Mouse (Mus musculus) adrenal gland, adult 8-10 months (tissue): ENCODE measurements at regions not wholly inside any gene's neighbourhood (a gene's known extent, or its start where the extent isn't known, plus 50 kb on each side); places are given as distances from the start of the nearest gene placed in this dataset.

Experiments
- DNase-seq: peaks from one replicate; pipeline ENCODE4 v3.0.0; 2022

DNA sequence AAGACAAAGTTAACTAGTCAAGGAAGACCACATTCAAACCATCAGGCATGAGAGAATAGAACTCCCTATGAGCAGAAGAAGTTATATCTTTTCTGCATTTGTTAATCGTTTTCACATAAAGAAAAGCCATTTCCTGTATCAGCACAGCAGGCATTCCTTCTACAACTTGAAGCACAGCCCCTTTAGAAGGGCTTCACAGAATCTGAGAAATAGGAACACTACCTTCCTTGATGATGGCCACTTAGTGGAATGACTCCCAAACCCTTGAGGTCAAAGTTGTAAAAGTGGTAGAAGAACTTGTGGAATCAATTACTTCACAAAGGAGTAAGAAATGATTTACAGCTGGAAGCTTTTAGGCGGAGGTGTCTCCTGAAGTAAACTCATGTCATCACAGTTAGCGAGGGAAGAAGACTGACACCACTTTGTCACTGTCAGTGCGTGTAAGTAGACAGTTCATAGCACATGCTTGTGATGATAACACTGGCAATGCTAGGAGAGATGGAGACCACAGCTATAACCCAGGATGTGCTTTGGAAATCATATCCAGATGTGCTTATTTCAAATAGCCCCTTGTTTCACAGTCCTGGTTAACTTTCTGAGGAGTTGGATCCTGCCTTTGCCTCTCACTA lies 580.3 kb downstream of the Kctd12 start:
- DNase-seq = no peak

DNA sequence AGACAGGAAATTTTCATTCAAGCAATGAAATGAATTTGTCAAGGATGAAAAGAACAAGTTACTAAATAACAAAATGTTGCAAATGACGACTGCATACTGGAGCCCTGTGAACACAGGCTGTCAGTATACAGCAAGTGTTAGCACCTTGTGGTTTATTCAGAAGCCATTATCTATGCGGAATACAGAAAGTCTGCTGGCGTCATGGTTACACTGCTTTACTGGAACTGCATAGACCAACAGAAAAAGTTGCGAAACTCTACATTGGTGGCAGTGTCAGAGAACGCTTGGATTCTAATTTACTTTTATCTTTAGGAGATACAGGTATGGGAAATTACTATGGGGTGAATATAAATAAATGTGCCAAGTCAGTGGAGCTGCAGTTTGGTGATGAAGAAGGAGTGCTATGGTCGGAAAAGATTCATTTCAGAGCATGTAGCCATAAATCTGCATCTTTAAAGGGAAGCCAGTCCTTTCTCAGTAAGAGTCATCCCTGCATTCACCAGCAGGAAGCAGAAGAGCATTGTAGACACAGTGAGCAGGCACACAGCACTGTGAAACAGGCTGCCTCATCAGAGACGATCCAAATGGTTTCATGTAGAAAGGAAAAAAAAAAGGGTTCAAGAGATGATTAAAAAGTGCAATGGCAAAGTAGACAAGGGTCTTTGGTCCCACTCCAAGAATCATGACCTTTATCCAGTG lies 586.3 kb downstream of the Kctd12 start:
- DNase-seq = no peak

DNA sequence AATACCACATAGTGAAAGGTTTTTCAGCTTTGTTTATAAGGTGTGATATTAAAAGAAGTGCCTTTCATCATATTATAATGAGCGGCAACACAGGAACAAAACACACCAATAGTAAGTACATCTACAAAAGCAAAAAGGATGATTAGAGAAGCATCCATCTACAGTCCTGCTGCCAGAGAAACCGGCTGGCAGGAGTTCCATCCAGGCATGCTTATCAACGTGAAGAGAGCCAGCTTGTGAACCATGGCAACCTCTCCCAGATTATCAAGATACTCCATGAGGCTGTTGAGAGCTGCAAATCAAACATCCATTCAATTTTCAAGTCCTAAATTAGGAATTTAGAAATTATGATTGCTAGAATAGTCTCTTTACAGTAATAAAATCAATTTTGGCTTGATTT lies 590.1 kb downstream of the Kctd12 start:
- no peak for DNase-seq

DNA sequence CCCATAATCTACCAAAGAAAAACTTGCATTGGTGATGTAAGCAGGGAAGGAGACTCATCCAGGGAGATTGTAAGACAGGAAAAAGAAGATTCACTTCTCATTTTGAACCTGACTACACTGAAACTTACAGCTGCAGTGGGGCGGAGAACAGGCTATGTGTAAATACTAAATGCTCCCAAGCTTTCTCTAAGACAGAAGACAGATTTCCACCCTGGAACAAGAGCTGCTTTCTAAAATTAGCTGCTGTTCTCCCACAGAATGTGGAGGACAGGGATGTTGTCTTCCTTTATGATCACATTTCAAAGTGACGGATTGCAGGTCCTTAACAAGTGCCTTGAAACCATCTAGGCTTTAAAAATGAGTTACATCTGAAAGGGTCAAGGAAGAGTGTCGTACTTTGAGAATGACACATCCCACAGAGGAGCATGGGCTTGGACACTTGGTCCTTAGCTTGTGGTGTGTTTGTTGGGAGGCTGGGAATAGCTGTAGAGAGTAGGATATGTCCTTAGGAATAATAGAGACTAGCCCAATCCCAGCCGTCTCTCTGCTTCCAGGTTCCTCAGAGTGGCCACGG lies 609.4 kb downstream of the Kctd12 start:
- no peak for DNase-seq

DNA sequence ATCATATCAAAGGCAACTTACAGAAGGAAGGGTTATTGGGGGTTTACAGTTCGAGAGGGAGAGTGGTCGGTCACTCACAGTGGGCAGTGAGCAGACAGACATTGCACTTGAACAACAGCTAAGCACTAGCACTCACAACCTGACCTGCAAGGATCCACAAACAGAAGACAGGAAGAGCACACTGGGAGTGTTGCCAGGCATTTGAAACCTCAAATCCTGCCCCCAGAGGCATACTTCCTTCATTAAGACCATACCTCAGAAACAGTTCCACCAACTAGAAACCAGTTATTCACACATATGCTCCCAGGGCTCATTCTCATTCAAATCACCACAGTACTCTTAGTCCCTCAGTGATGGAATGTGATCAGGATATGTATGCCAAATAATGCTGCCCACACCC lies 620.8 kb downstream of the Kctd12 start:
- DNase-seq = no peak

DNA sequence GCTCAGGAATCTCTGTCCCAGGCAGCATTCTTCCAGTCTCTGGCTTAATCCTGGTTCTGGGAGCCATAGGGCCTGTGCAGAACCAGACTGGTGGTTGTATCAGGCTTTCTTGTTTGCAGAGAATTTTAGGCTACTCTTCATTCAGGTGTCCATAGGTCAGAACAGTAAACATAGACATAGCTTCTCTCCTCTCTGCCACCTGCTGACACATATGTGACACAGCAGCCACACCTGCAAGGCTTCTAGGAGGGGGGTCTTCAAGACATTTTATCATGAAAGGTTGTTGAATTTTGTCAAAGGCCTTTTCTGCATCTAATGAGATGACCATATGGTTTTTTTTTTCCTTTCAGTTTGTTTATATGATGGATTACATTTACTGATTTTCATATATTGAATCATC lies 599.7 kb downstream of the Lmo7 start:
- DNase-seq = no peak

DNA sequence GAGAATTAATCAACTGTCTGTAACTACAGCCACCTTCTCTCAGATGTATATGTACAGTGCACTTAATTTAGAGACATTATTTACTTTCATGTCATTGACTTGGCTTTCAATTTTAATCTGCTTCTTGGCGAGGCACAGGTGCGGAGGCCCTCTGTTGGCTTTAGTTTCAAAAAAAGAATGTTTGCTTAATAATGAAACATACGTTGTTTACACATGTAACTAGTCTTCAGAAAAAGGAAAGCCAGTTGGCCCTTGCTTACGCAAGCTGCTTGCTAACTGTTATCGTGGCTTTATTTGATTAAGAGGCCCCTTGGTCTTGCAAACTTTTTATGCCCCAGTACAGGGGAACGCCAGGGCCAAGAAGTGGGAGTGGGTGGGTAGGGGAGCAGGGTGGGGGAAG lies 576.6 kb downstream of the Lmo7 start:
- DNase-seq = no peak

DNA sequence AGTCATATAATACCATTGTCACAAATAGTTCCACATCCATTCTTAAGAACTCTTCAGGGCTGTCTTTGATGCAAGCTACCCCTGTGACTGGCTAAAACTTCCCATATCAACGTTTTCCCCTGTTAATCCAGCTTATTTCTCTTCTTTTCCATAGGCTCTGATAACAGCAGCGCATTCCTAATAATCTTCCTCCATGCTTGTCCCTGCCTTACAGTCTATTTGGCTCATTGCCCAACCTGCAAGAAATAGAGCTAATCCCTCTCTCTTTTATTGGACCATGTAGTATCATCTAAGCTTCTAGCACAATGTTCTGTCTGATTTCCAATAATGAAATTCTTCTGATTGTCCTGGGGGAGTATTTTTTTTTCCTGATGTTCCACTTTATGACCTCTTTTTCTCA lies 573.1 kb downstream of the Lmo7 start:
- no peak for DNase-seq

DNA sequence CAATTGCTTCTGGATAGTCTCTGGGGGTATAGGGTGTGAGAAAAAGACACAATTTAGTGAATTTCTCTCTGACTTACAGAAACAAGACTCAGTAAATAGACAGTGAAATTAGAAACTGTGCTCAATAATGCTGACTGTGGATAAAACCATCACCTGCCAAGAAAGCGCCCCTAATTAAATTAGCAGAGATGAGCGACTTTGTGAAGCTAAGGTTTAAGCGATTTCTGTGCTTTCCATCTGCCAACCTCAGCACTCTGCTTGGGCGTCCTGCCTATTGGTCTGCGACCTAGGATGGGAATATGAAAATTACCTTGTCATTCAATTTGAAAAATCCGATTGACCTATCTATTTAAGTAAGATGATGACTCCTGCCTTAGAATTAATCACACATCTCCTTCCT lies 570.5 kb downstream of the Lmo7 start:
- DNase-seq = no peak

DNA sequence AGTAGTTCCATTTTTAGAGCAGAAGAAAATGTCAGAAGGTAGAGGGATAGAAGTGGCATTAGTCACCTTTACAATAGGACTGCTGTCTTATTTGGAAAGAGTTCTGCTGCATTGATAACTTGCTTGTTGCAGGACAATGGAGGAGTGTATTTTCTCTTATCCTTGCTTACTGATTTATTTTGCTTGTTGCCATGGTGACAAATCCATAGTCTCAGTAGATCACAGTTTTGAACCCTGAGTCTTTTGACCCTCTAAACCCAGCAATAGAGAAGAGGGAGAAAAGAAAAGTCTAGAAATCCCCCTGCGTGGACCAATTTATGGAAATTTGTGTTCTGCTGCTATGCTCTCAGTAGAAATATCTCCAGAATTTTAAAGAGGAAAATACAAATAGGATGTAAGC lies 561.6 kb downstream of the Lmo7 start:
- no peak for DNase-seq

DNA sequence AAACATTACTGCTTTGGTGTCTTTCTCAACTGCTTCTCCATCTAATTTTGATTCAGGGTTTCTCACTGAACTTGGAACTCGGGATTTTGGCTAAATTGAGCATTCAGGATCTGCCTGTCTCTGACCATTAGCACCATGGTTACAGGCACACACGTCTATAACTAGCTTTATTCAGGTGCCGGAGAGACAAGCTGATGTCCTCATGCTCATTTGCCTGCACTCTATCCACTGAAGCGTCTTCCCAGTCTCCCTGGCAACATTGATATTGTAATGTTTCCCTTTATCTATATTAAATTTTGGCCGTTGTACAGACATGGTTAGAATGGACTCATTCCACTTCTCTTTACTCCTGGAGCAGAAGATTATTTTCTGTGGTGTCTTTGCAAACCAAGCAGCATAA lies 520.3 kb downstream of the Lmo7 start:
- DNase-seq = no peak

DNA sequence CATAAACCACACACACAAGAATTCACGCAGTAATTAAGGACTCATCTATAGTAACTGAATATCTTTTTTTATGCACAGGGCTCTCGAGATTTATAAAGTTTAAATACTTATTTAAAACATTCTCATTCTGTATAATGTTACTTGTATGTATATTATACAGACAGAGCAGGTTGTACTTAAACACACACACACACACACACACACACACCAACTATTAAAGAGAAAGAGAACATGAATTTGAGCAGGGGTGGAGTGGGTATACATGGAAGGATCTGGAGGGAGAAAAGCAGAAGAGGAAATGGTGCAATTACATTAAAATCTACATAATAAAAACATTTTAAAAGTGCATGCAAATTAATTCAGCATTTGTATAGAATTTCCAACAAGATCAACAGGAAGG lies 518.8 kb downstream of the Lmo7 start:
- DNase-seq = no peak

DNA sequence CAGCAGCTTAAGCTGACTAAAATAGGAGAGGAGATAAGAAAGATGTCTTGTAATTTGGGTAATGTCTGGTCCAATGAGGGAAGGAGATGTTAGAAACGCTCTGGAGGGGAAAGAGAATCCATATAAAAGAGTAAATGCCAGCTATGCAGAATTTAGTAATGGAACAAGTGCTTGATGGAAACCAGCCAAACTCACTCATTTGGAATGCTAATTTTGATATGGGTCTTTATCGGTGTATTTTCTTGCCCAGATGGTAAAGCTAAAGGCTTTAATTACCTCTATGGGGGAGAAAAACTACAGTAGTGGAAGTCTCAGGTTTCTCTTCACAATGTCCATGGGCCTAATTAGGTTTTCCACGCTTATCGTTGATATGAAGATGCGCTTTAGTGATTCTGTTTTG lies 518.3 kb downstream of the Lmo7 start:
- no peak for DNase-seq

DNA sequence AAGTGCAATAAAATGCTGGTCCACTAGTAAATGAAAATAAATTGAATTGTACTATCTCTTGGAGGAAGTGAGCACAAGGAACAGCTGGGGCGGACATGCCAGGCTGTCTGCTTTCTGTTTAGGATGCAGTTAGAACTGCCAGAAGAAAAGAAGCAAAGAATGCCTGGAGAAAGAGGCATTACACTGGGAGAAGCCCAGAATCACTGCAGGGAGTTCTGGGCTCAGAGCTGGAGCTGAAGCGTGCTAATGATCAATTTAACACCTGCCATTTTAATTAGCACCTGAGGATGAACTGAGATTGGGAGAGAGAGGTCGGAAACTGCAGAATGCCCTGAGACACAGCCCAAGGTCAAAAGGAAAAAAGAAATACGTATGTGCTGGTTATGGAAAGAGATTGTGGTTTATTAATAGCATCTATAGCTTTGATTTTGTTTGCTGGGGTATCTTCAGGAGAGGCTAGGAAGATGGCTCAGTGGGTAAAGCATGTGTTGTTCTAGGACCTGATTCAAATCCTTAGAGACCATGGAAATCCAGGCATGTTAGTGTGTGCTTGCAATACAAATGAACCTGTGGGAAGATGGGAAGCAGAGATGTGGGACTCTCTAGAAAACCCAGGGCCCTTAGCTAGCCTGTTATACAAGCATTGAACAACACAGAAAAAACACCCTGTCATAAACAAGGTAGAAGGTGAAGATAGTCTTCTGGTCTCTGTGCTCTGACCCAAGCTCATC lies 514.2 kb downstream of the Lmo7 start:
- DNase-seq = no peak

DNA sequence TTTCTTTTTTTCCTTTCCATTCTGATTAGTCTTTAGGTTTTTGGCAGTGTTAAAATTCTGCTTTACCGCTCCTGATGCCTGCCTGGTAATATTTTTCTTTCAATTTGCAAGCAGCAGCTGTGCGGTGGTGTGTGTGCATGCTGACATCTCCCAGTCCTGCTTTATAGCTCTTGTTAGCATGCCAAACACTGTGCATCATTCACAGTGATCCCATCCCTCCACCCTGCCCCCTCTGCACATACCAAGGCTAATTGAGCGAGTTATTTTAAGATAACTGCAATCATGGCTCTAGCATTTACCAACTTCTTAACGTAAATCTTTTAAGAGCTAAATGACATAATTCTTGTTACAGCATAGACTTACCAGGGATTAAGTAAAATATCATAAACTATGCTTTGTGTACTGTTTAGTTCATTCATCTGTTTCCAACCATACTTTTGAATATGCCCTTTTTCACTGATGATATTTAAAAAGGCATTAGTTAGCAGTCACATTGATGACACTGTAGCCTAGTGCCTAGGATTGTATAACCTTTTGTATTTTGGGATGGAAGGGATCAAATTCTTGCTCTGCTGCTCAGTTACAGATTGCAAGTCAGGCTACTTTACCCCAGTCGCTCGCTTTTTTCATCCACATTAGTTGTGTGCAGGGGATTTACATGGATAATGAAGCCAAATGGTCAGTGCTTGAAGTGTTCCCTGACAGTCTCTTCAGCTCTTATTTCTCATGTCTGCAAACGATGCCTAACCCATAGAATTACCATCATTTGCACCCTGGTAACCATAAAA lies 487.0 kb downstream of the Lmo7 start:
- DNase-seq = no peak

DNA sequence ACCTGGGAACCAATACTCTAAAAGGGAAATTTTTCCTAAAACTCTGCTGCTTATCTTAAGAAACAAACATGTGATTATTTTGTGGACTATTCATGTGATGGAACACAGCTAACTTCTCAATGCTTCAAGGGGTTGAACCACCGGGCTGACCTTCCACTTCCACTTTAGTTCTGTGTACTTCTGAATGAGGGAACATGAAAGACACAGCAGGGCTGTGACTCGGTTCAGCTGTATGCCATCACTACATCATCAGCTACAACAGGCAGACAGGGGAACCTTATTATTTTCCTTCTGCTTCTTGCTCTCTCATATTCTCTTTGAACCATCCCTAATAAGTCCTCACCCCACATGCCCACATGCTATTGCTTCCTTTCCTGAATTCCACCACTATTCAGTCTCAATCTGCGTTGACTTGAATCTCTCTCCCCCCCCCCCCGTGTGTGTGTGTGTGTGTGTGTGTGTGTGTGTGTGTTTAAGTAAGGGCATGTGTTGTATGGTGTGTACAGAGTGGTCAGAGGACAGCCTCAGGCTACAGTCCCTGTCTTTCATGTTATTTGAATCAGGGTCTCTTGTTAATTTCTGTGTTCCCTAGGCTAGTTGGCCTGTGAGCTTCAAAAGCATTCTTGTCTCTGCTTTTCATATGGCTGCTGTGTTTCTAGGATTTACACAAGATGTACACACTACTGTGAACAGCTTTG lies 485.7 kb downstream of the Lmo7 start:
- no peak for DNase-seq

DNA sequence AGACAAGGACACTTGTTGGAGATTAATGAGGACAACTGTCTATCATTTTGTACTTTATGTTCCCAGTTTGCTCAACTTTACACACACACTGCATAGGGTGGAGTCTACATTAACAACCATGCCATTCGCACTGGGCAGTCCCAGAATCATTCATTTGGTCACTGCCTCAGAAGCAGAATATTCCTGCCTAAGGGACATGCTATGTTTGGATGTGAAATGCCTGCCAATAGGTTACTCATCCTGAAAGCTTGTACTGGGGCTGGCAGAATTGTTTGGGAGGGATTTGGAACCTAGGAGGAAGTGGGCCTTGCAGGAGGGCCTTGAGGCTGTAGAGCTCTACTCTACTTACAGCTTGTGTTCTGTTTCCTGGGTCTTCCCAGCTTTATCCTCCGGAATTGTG lies 482.3 kb downstream of the Lmo7 start:
- DNase-seq = no peak

DNA sequence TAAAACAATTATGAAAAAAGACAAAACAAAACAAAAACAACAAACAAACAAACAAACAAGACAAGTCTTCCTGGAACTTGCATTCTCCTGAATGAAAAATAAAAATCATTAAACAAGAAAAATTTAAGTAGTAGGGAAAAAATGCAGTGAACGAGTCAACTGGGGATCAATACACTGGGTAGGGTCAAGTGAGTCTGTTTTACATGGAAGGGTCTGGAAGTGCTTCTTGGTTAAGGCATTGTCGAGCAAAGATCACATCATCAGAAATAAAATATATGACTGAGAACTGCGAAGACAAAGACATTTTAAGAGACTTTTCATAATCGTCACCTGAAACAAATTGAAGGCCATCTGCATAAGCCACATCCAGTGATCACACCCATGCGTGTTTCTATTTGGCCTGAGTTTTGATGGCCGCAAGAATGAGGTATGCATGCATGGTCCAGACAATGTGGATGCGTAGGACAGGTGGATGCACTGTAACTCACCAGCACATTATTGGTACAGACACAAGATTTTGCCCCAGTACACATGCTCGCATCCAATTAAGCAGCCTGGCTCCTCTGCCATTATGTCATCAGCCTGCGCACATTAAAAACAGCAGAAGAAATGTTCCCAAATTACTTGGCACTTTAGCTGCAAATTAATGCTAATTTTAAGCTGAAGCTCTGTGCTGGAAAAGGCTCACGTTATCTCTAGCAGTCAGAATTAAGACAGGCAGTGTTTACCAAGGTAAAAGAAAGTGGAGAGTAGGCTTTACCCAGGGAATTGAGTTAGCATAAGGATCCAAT lies 475.3 kb downstream of the Lmo7 start:
- no peak for DNase-seq

DNA sequence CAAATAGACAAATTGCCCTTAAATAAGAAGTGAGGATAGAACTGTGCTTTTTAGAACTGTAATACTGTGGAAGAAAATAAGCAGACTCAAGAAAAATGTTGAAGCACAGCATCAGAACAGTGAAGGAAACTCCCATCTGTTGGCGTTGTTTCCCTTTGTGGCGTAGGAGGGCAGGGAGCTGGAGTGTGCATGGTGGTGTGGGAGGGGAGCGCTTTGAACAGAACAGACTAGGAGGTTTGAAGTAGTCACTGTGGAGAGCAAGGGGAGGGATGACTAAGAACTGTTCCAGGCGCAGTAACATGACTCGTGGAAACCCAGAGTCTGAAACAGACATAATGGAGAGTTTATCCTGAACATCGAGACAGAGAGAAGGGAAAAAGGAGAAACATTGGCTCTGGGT lies 469.7 kb downstream of the Lmo7 start:
- DNase-seq = no peak

DNA sequence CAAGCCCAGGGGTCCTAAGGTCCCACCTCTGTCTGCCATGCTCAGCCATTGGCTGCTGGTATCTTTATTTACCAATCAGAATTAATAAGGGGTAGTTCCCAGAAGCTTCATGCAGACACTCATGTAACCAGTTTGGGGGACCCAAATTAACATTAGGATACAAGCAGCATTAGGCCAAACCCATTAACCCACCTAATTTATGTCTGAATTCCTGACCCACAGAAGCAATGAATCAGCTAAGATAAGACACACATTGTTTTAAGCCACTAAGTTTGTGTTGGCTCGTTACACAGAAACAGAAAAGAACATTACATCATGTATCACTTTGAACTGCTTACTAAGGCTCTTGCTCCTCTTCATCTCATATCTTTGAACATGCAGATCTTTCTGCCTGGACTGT lies 461.0 kb downstream of the Lmo7 start:
- DNase-seq = no peak

DNA sequence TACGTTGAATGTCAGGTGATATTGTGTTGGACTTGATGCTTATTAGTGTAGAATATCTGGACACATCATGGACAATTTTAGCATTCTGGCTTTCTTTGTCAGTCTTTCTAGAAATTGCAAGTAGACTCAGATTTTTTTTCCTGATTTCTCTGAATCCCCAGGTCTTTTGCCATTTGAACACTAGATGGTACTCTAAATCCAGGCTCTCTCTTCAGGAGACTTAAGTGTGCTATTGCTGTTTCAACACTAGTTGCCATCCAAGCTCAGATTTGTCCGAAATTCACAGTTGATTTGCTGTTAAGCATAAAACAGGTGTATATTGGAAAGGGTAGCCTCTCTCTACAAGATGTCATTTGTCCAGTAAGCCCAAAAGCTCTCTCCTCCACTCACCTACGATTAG lies 451.5 kb downstream of the Lmo7 start:
- no peak for DNase-seq
